Mouse (Mus musculus): Measurements from ENCODE around the gene Mrpl42. TPM values are rescaled to one million over a fixed set of nuclear protein-coding genes. Genes with fewer than 3 reads are reported as not detected.

The Mrpl42 gene
- polyA plus RNA-seq, 2 experiments: 110 to 217 TPM

DNA sequence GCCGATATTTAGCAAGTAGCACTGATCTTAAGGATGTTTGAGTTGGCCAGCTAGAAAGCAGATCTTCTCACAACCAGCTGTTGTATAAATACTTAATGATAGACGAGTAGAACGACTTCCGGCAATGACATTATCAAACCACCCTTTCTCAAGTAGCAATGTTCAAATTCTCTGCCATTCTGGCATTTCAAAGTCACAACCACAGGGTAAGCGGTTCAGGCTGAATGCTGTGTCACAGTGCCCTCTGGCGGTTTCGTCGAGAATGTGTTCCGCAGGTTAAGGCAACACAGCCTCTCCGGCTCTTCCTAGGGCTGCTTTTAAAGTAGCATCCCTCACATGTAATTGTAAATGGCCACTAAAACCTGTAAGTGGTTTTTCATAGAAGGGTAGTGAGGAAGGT lies 25.8 kb downstream of the Mrpl42 start:
- Histone ChIP-seq H3K9me3 (ENCODE audit: control insufficient read depth, low read length) (no peaks in the 10 kb centered on the region), H3K27me3 (ENCODE audit: control insufficient read depth, insufficient read depth, low read length) (no peaks in the 10 kb centered on the region), H3K36me3 (replicated peaks; ENCODE audit: control insufficient read depth, insufficient read depth, low read depth) (no peaks in the 10 kb centered on the region; the same call in 1 of the 2 replicates), H3K4me3 (ENCODE audit: insufficient read depth in 1 of 2, low read depth in 2 of 2, low read length in 2 of 2) (no peak overlapping the region), H3K4me2 (ENCODE audit: low read depth) (no peak overlapping the region), H3K9ac (replicated peaks) (no peak overlapping the region), H3K27ac (no peak overlapping the region), H3K4me1 (replicated peaks; ENCODE audit: control insufficient read depth in 2 of 2, insufficient read depth in 2 of 2, low read length in 1 of 2) (no peaks in the 10 kb centered on the region)
- ATAC-seq (ENCODE audit: insufficient read depth): no peak
- TF ChIP-seq EP300 (IDR thresholded peaks at IDR 0.05; ENCODE audit: low read depth) (no peak), CTCF (IDR thresholded peaks at IDR 0.05; ENCODE audit: low read depth) (peak; percentile 94)
- WGBS (ENCODE audit: insufficient replicate concordance): 11% methylated on average over 10 of the region's 10 CpGs
- peak; percentile 29 to 32 (median 32) for DNase-seq (ENCODE audit: low read depth in 3 of 3, low spot score in 3 of 3)

DNA sequence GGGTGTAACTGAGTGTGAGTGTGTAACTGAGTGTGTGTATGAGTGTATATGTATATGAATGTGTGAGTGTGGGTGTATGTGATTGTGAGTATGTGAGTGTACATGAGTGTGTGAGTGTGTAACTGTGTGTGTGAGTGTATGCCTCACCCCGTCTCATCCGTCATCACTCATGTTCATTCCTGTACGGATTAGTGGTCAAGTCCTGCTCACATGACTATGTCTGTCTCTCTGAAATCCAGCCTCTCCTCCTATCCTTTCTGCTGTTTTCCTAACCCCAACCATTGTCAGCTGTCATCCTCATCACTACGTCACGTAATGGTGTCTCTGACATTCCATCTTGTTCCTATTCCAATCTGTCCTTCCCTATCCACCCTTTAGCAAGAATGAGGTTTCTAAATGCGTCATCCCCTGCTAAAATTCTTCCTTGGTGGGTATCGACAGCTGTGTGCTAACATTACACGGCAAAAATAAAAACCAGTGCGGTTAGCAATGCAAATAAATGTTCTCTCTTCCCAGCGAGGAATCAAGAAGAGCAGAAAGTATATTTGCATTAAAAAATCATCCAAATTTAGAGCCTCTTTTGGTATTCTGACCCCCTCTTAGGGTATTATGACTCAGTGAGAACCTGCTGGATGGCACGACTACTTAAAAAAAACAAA lies 29.7 kb downstream of the Mrpl42 start:
- H3K36me3 ChIP-seq (replicated peaks; ENCODE audit: control insufficient read depth, insufficient read depth, low read depth): no peaks in the 10 kb centered on the region
- no peak overlapping the region for H3K4me2 ChIP-seq (ENCODE audit: low read depth)
- DNase-seq (ENCODE audit: low read depth in 3 of 3, low spot score in 3 of 3): no peak
- no peaks in the 10 kb centered on the region for H3K4me1 ChIP-seq (replicated peaks; ENCODE audit: control insufficient read depth in 2 of 2, insufficient read depth in 2 of 2, low read length in 1 of 2)
- 68% methylated on average over 11 of the region's 11 CpGs for WGBS (ENCODE audit: insufficient replicate concordance)
- no peaks in the 10 kb centered on the region for H3K27me3 ChIP-seq (ENCODE audit: control insufficient read depth, insufficient read depth, low read length)
- H3K9ac ChIP-seq (replicated peaks): no peak overlapping the region
- no peak overlapping the region for H3K27ac ChIP-seq
- TF ChIP-seq EP300 (IDR thresholded peaks at IDR 0.05; ENCODE audit: low read depth) (no peak), CTCF (IDR thresholded peaks at IDR 0.05; ENCODE audit: low read depth) (no peak)
- H3K9me3 ChIP-seq (ENCODE audit: control insufficient read depth, low read length): no peaks in the 10 kb centered on the region
- ATAC-seq (ENCODE audit: insufficient read depth): no peak
- no peak overlapping the region for H3K4me3 ChIP-seq (ENCODE audit: insufficient read depth in 1 of 2, low read depth in 2 of 2, low read length in 2 of 2)

DNA sequence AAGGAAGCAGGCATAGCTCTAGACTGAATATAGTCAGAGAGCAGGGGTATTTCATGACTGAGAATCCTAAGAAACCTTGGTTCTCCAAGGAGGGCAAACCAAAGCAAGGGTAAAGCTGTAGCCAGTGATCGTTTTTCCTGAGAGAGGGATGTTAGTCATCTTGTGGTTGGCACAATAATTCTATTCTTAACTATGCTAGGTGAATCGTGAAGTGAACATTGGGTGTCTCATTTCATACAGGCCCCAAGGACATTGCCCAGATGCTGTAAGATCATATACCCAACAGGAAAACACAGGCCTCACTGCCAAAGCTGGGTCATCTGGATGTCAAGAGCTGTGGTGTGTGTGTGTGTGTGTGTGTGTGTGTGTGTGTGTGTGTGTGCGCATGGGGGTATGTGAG lies 30.6 kb downstream of the Mrpl42 start:
- DNase-seq (ENCODE audit: low read depth in 3 of 3, low spot score in 3 of 3): no peak
- no peak for TF ChIP-seq EP300 (IDR thresholded peaks at IDR 0.05; ENCODE audit: low read depth)
- no peak for TF ChIP-seq CTCF (IDR thresholded peaks at IDR 0.05; ENCODE audit: low read depth)
- no peak overlapping the region for H3K4me3 ChIP-seq (ENCODE audit: insufficient read depth in 1 of 2, low read depth in 2 of 2, low read length in 2 of 2)
- no peak overlapping the region for H3K27ac ChIP-seq
- H3K4me1 ChIP-seq (replicated peaks; ENCODE audit: control insufficient read depth in 2 of 2, insufficient read depth in 2 of 2, low read length in 1 of 2): no peaks in the 10 kb centered on the region
- H3K27me3 ChIP-seq (ENCODE audit: control insufficient read depth, insufficient read depth, low read length): no peaks in the 10 kb centered on the region
- ATAC-seq (ENCODE audit: insufficient read depth): no peak
- no peaks in the 10 kb centered on the region for H3K36me3 ChIP-seq (replicated peaks; ENCODE audit: control insufficient read depth, insufficient read depth, low read depth)
- H3K9ac ChIP-seq (replicated peaks): no peak overlapping the region
- WGBS (ENCODE audit: insufficient replicate concordance): 58% methylated on average over 3 of the region's 3 CpGs
- no peaks in the 10 kb centered on the region for H3K9me3 ChIP-seq (ENCODE audit: control insufficient read depth, low read length)
- H3K4me2 ChIP-seq (ENCODE audit: low read depth): no peak overlapping the region

- no peak overlapping the region for H3K4me2 ChIP-seq (ENCODE audit: low read depth)
- H3K9me3 ChIP-seq (ENCODE audit: control insufficient read depth, low read length): no peaks in the 10 kb centered on the region
- no peaks in the 10 kb centered on the region for H3K4me1 ChIP-seq (replicated peaks; ENCODE audit: control insufficient read depth in 2 of 2, insufficient read depth in 2 of 2, low read length in 1 of 2)
- H3K36me3 ChIP-seq (replicated peaks; ENCODE audit: control insufficient read depth, insufficient read depth, low read depth): no peaks in the 10 kb centered on the region
- ATAC-seq (ENCODE audit: insufficient read depth): no peak
- no peak overlapping the region for H3K4me3 ChIP-seq (ENCODE audit: insufficient read depth in 1 of 2, low read depth in 2 of 2, low read length in 2 of 2)
- H3K9ac ChIP-seq (replicated peaks): no peak overlapping the region
- no peak for DNase-seq (ENCODE audit: low read depth in 3 of 3, low spot score in 3 of 3)
- TF ChIP-seq CTCF (IDR thresholded peaks at IDR 0.05; ENCODE audit: low read depth) (no peak), EP300 (IDR thresholded peaks at IDR 0.05; ENCODE audit: low read depth) (no peak)
- H3K27me3 ChIP-seq (ENCODE audit: control insufficient read depth, insufficient read depth, low read length): no peaks in the 10 kb centered on the region
- WGBS (ENCODE audit: insufficient replicate concordance): 56% methylated on average over 4 of the region's 4 CpGs
- H3K27ac ChIP-seq: no peak overlapping the region
Measured at GRCm38 (mm10) chr10:95468894-95469293, 32.8 kb downstream of the Mrpl42 start.

DNA sequence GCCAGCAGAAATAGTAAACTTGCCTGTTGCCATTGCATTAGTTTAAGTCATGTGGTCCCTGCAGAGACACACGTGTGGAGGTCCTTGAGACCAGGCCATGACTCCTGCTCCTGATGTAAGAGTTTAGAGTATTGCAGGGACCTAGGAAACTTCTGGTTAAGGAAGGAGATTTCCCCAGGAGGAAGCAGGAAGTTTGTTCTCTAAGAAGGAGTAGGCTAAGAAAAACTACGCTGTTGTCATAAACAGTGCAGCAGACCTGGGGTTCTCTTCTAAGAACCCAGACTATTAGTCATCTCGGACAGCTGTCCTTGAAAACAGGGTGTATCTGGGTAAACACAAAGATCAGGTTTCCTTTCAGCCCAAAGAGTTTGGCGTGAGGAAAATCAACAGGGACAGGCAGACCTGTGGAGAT lies 36.2 kb downstream of the Mrpl42 start:
- no peak for DNase-seq (ENCODE audit: low read depth in 3 of 3, low spot score in 3 of 3)
- no peak overlapping the region for H3K4me2 ChIP-seq (ENCODE audit: low read depth)
- H3K36me3 ChIP-seq (replicated peaks; ENCODE audit: control insufficient read depth, insufficient read depth, low read depth): no peaks in the 10 kb centered on the region
- no peaks in the 10 kb centered on the region for H3K27me3 ChIP-seq (ENCODE audit: control insufficient read depth, insufficient read depth, low read length)
- WGBS (ENCODE audit: insufficient replicate concordance): 30% methylated on average over 4 of the region's 4 CpGs
- H3K4me1 ChIP-seq (replicated peaks; ENCODE audit: control insufficient read depth in 2 of 2, insufficient read depth in 2 of 2, low read length in 1 of 2): no peaks in the 10 kb centered on the region
- ATAC-seq (ENCODE audit: insufficient read depth): no peak
- H3K4me3 ChIP-seq (ENCODE audit: insufficient read depth in 1 of 2, low read depth in 2 of 2, low read length in 2 of 2): no peak overlapping the region
- H3K9ac ChIP-seq (replicated peaks): no peak overlapping the region
- no peak for TF ChIP-seq CTCF (IDR thresholded peaks at IDR 0.05; ENCODE audit: low read depth)
- TF ChIP-seq EP300 (IDR thresholded peaks at IDR 0.05; ENCODE audit: low read depth): no peak
- H3K27ac ChIP-seq: no peak overlapping the region
- no peaks in the 10 kb centered on the region for H3K9me3 ChIP-seq (ENCODE audit: control insufficient read depth, low read length)
